Mouse (Mus musculus) kidney, adult 9 months (tissue): ENCODE results near the gene Fam174a.

ENCODE experiments used
- DNase-seq: peaks from one replicate; pipeline ENCODE4 v3.0.0; 2022

The Fam174a gene

DNA sequence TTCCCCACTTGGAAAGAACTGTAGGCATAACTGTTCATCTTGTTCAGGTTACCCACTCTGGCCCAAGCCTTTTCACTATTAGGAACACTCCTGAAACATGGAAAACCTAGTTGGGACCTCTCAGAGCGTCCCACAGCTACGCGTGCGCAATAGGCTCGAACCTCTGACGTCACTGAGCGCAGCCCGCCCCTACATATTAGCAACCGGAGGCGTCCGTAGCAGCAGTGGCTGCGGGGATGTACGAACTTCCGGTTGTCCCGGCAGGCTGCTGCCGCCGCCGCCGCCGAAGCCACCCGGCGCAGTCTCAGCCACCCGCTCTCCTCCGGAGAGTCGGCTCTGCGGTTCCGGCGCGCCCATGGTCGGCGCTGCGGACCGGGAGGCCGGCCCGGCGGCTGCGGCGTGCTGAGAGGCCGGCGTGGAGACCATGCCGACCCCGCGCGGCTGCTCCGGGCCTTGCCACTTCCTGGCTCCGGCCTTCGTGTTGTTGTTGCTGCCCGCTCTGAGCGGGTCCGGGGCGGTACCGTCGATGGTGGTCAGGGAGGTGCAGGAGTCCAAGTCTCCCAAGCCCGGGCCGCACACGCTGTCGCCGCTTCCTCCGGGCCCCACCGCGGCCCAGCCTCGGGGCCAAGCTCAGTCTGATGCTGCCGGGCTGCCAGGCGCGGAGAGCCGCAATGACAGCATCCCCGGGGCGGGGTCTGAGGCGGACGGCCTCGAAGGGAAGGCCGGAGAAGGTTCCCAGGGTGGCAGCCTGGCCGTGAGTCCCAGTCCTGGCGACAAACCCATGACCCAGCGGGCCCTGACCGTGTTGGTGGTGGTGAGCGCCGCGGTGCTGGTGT is at the start of gene Fam174a:
Fam174a (plus strand) TSS at position 231 of the 836 bp plus-strand sequence.
- DNase-seq = peak; percentile 97

DNA sequence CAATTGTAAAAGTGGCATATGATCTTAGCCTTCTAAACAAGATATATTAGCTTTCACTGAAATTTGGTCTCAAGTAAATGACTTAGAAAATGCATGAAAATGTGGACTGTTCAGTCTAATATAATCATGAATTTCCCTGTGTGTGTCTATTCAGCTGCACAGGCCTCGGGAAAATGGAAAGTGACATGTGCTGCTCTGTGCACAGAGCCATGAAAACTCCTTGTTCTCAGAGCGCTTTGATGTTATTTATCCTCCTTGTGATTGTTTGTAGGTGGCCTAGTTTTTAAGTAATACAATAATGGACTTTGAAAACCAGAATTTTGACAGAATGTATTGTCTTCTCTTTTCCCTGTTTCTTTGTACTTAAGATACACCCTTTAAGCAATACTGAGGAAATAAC is 49.6 kb upstream of the Fam174a start:
- DNase-seq = no peak

DNA sequence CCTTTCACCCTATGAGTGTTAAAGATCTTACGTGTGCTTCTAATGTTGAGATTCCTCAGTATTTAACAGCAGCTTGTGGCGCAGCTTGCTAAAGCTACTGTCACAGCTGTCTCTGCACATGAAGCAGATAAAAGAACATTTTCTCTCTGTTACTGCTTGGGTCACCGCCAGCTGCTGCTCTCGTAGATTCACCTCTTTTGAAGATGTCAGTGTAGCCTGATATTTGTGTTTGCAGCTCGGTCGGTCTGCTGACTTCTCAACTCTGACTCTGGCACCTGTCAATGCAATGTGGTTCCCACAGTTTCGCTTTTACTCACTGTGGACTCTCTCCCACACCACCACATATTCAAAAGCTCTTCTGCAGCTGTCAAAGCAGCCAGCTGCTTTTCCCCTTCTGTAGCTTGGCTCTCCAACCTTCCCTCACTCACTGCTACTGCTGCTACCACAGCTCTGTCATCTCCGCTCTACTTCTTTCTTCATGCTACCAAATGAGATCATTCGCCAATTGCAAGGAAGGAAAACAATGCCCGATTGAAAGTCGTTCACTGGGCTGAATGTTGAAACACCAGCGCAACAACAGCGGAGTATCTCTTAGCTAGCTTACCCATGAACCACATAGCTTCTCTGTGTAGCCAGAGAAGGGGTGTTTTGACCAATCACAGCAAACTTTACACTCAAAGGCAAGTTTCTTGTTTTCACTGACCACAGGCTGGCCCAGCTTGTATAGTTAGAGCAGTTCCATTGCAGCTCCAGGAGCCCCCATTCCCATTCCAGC is 45.3 kb upstream of the Fam174a start:
- no peak for DNase-seq

DNA sequence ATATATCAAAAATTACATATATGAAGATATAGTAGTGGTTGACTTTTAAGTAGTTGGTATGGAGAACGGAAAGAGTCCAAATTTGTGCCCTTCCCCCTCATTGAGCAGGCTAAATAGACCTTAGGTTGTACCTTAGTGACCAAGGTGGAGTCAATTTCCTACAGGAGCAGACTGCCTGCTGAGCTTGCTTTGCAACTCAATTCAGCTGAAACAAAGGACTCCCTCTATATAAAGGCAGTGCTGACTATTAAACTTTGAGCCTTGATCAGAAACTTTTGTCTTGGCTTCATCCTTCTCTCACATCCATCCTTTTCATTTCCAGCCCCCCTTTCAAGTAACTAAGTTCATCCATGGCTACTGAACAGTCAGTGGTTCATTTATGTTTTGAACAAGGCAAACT is 40.1 kb upstream of the Fam174a start:
- no peak for DNase-seq

DNA sequence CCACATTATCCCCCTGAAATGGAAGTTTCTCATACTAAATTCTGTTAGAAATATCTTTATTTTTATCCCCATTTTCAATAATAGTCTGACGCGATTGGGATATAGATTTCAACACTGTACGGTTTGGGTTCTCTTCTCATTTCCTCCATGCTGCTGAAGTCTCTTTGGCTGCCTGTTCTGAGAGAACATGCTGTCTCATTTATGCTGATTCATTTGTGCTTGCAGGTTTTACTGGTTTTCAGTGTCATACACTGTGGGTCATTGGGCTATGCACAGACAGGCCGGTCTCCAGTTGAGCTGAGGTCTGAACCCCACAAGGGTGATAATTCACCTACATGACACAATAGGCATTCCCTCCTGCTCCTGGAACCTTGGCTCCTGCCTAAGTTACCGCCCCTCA is 5.1 kb upstream of the Fam174a start:
- no peak for DNase-seq

DNA sequence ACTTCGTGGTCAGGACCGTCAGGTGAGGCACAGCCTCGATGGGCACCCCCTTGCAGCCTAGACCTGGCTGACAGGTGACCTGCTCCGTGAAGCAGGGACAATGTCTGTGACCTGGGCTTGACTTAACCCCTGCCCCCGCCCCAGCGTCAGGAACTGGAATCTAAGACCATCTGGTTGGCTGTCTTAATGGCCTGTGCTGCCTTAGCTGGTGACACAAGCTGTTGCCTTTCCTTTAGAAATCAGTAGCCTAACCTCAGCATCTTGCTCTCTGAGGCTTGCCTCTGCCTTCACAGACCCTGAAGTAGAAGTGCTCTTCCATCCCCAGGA is 769 bp downstream of the Fam174a start:
- DNase-seq = no peak

DNA sequence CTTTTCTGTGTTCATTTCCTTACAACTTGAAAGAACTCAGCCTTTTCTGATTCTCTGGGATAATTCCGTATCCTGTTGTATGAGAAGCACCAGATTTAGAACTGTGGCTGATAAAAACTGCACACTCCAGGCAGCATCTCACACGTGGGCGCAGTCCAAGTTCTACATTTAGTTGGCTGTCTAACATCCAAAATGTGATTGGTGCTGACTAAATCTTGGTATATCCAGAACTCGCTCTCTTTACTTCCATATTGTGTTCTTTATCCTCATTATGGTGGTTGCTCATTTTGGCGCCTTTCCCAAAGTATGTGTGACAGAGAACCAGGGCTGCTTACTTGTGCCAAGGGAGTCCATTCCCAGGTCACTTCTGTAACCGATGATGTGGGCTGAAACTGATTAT is 2.6 kb downstream of the Fam174a start:
- no peak for DNase-seq

DNA sequence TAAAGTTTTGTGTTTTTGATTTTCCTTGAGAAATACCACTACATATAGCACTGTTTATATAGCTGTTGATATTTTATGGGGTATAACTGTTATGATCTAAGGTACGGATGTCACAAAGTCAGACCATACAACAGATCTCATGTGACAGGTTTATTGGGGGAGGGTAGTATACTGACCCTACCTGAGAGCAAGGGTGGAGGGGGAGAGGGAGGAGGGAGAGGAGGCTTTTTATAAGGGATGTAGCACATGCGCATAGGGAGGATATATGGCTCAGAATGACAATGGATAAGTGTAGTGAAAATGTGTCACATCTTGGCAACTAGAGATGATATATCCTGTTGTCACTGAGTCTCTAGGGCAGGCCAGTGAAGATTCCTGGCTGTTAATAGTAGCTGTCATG is 8.8 kb downstream of the Fam174a start:
- DNase-seq = no peak

DNA sequence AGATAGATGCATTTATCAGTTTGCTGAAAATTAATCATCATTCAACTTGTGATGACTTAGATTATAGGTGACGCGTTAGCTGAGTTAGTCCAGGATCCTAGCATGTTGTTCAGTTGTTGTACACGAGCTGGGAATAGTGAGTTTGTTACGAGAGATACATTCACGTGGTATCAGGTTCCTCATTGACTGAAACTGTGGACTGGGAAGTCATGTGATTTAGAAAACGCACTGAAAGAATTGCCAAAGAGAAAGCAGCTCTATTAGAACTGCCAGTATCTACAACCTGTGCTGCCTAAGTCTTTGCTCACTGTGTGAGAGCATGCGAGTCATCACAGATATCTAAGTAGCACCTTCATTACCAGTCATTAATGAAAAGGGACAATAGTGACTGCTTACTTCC is 9.6 kb downstream of the Fam174a start:
- no peak for DNase-seq

DNA sequence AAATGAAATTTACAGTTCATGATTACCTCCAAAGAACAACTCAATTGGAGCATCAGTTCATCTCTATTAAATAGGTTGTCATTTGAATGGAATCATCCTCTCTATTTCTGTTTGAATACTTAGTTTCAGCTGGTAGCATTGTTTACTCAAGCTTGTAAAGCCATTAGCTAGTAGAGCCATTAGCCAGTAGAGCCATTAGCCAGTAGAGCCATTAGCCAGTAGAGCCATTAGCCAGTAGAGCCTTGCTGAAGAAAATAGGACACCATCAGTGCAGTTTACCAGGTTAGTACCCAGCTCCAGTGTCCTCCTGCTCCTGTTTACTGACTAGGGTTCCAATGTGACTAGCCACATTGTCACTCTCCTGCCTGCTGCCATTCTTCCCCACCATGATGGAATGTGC is 13.4 kb downstream of the Fam174a start:
- no peak for DNase-seq

DNA sequence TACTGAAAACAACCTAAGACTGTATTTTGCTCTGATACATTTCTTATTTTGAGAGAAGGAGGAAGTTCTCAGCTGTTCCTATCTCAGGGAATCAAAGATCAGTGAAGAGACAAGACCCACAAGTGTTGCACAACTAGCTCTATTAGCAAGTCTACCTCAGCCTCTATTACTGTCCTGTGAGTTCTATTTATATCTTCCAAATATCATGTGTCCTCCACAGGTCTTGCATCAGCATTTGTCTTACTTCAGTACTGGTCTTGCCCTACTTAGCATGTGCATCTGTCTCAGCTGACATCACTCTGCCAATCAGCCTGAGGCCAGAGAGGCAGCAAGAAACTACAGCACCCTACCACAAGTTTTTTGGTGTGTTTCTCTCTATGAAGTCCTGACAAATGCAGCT is 26.2 kb downstream of the Fam174a start:
- DNase-seq = no peak

DNA sequence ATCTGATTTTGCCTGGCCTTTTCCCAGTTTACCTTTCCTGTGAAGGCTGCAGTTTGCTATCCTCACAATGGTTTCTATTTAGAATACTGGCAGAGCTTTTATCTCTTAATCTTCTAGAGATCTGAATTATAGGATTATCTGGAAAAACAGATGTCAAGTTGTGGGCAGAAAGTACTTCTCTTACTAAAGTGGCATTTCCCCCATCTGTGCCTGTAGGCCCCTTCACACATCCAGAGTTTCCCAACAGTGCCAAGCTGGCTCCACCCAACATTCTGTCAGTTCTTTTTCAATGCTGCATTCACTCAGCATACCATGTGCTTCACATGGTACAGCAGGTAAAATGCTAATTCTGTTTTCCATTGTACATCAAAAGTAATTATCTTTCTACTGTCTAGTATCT is 28.8 kb downstream of the Fam174a start:
- DNase-seq = no peak

DNA sequence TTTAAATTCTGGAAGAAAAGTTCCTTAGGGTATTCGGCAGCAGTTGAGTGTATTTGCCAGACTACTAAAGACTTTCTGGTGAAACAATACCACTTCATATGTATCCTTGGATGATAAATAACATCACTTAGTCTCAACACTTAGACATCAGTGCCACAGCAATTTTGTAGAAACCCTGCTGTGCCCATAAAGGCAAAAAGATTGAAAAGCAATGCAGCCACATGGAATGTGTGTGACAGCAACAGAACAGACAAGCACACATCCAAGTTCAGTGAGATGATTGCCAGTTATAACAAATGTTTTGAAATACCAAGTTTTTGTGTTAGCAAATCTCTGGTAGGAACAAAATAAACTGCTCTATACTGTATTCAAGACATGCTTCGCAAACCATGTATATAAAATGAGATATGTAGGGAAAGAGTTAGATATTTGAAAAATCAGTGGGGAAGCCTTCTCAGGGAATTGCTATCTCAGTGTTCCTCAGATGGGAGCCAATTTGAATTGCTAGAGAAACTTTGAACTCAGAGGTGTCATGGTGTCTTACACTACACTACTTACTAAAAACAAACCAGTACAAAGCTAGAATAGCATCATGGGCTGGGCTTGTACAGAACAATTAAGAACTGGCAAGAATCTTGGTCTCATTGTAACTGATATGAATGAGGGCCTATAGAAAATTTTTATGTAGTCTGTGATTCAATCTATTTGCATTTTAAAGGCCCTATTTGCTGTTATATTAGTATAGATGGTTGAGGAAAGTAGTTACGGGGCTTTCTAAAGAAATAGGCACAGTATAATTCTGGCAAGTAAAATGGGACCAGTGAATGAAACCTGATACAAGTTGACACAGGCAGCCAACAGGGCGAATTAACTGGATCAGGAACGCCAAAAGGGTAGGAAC is 30.4 kb downstream of the Fam174a start:
- no peak for DNase-seq

DNA sequence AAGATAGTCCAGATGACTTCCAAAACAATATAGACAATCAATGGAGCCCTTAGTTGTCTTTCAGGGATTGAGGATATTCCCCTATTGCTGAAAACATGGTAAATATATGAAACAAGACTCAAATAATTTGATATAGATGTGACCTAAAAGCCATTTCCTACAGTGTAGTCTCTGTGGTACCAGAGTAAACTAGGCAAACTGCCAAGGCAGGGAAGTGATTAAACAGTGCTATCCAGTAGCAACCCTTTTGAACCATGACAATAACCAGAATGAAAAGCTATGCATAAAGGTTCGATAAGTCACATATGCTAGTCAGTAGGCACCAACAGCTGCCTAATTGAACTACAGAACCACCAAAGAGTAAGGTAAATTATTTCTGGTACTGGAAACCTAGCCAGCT is 40.7 kb downstream of the Fam174a start:
- DNase-seq = no peak

DNA sequence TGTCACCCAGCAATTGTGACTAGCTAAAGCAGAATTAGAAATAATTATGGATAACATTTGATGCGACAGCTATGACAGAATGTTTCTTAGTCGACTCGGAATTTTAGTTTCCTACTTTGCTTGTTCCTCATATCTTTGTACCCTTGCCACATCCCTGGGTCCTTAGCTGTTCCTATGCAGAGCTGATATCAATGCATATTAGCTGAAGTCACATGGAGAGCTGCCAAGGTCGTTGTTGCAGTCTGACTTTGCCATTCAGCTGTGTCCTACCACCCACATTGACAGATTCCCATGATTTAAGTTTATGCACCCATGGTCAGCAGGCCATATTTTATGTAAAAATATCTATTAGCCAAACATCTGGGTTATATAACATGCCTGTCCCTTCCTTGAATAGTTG is 43.5 kb downstream of the Fam174a start:
- no peak for DNase-seq

DNA sequence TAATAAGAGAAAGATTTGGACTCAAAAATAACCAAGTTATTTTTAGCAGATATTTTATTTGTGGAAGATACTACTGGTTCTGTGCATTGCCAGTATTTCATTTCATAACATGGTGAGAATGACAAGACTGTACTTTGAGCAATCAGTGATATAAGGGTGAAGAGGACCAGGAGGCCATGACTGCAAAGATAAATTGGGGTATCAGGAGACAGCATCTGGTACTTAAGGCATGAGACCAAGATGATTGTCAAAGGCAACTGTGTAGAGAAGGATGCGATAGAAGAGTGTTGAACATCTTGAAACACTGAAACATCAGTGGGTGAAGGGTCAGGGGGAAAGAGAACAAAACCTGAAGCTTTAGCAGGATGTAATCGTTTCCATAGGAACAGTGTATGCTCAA is 50.3 kb downstream of the Fam174a start:
- DNase-seq = no peak

DNA sequence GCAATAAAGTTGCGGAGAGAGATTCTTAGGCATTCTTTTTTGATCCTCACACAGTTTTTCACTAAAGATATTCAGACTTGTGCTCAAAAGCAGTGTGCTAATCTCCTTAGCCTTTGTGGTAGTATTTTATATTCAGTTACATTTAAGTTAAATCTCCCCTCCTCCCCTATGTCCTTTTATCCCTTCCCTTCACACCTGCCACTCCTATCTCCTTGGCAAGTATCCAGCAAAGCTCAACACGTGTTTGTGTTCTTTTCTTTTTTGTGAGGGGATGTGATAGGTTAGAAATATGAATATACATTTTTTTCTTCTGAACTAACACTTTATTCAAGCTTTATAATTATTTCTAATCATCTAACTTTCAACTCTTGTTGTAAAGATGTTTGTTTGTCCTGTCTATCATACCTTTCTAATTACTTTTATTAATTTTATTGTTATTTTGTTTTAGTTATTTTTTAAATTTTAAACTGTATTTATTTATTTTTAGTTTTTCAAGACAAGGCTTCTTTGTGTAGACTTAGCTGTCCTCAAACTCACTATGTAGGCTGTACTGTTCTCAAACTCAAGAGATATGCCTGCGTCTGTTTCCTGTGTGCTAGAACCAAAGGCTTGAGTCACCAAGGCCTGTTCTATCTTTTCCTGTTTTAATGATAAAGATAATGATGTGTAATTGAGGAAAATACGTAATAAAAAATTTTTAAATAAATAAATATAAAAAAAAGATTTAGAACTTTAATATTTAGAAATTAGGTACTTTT is 53.4 kb downstream of the Fam174a start:
- DNase-seq = no peak

DNA sequence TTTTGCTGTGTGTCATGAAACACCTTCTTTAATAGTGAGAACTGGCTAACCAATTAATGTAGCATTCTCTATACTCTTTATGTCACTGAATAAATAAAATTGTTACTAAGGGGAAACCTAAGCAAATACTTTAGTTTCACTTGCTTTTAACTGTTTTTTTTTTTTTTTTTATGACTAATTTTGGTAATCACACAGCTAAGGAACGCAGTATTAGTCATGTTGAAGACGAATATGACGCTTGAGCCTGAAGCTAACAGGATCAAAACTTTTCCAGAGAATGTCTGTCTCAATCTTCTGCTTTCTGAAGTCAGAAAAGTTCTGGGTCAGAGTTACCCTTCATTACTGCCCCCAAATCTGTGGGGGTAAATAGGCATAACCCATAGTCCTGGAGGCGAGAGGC is 54.3 kb downstream of the Fam174a start:
- DNase-seq = no peak

DNA sequence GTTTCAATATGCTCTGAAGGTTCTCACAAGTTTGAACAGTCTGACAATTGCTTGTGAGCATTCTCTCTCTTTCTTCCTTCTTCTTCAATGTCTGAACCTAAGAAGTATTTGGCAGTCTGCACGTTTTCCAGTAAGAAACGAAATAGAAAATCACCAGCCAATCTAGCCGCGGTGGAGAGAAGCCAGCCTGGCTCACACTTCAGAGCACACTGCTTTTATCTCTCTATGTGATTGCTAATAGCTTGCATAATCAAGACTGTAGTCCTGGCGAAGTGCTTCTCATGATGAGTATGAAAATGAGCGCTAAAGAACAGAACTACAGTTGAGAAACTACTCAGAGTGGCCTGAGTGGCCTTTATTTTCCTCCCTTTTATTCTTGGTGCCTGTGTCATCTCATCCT is 62.0 kb downstream of the Fam174a start:
- no peak for DNase-seq

DNA sequence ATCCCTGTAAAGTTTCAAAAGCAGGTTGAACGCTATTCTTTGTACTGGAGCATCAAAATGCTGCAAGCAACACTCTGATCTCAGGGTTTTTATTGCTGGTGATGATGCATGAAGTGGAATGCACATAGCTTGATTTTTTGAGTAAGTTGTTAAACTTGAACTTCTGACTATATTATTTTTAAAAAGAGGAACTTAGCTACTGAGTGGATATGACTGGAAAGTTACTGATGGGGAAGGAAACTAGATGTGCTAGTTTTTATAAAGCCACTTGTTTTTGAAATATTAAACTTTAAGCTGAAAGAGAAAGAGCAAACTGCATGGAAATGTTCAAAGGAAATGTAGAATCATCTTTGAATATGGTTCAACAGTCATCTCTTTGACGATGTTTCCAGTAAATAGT is 67.6 kb downstream of the Fam174a start:
- DNase-seq = no peak
